Mouse (Mus musculus) embryonic facial prominence, embryonic 13.5 days (tissue): ENCODE results near the gene Map3k12. TPM values are rescaled to one million over a fixed set of nuclear protein-coding genes. Genes with fewer than 3 reads are reported as not detected.

Experiments used
- ATAC-seq: fragments of 200-750 bp; cut with Nextera tagmentation; 2 replicates; pipeline ENCODE4 v1.8.0; 2017; ENCODE audit warnings: low read depth; ENCODE audit not compliant: insufficient number of reproducible peaks, insufficient read depth, low FRiP score, low TSS enrichment
- H3K27ac ChIP-seq: fragments of 300-500 bp; sonication (generic); 2 replicates; pipeline ENCODE4 v1.5.1; 2015; ENCODE audit warnings: moderate library complexity, mild to moderate bottlenecking, inconsistent platforms
- H3K27me3 ChIP-seq: fragments of 300-500 bp; sonication (generic); 2 replicates; pipeline ENCODE4 v1.6.1; 2015; ENCODE audit warnings: mild to moderate bottlenecking, inconsistent platforms
- H3K36me3 ChIP-seq: fragments of 300-500 bp; sonication (generic); 2 replicates; pipeline ENCODE4 v1.6.1; 2015; ENCODE audit warnings: mild to moderate bottlenecking, inconsistent platforms
- H3K4me1 ChIP-seq: fragments of 300-500 bp; sonication (generic); 2 replicates; pipeline ENCODE4 v1.6.1; 2015; ENCODE audit warnings: inconsistent platforms
- H3K4me2 ChIP-seq: fragments of 300-500 bp; sonication (generic); 2 replicates; pipeline ENCODE4 v1.6.1; 2015; ENCODE audit warnings: moderate library complexity, mild to moderate bottlenecking, inconsistent platforms
- H3K4me3 ChIP-seq: fragments of 300-500 bp; sonication (generic); 2 replicates; pipeline ENCODE4 v1.5.1; 2015; ENCODE audit warnings: mild to moderate bottlenecking, inconsistent platforms
- H3K9ac ChIP-seq: fragments of 300-500 bp; sonication (generic); 2 replicates; pipeline ENCODE4 v1.6.1; 2015; ENCODE audit warnings: mild to moderate bottlenecking, inconsistent platforms
- H3K9me3 ChIP-seq: fragments of 300-500 bp; sonication (generic); 2 replicates; pipeline ENCODE4 v1.6.1; 2016; ENCODE audit warnings: inconsistent platforms
- WGBS: fragments of 180-500 bp; shearing (Covaris S2); methylation state at CpG from one replicate; pipeline ENCODE4 v1.1.7; 2015; ENCODE audit warnings: mixed read lengths; 5-methylcytosine and 5-hydroxymethylcytosine counted together
- polyA plus RNA-seq: library from polyadenylated mRNA; unstranded; fragments of >200 nt; fragmentation: Nextera tagmentation; extraction: Ambion mirVana; gene quantifications from 2 replicates; pipeline ENCODE4 v1.2.1, GENCODE M21; 2015

Map3k12 gene
- polyA plus RNA-seq, 1 experiment from 2014 or later, result 25.2 TPM

DNA sequence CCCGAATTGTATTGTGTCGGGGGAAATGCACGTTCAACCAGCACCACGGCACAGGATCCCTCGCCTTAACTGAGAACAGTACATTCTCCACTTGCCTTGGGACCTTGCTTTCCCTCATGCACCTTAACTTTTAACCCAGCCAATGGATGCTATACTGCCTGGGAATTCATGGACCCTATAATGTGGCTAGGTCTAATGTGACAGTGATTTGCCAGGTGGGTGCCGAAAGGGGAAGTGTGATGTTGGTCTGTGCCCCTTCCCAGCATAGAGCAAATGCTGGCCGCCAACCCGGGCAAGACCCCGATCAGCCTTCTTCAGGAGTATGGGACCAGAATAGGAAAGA lies 2.0 kb upstream of the Map3k12 start:
- 20% methylated on average over 9 of the region's 9 CpGs for WGBS
- H3K36me3 ChIP-seq, result peaks cover 34% of the 10 kb centered on the region
- no peaks in the 10 kb centered on the region for H3K27me3 ChIP-seq
- H3K9me3 ChIP-seq, result no peaks in the 10 kb centered on the region
- H3K9ac ChIP-seq, result peak overlapping the region; percentile 89
- H3K4me1 ChIP-seq, result peaks cover 26% of the 10 kb centered on the region
- H3K27ac ChIP-seq, result peak overlapping the region; percentile 100
- peak overlapping the region; percentile 88 for H3K4me2 ChIP-seq
- ATAC-seq, result no peak
- peak overlapping the region; percentile 70 for H3K4me3 ChIP-seq

DNA sequence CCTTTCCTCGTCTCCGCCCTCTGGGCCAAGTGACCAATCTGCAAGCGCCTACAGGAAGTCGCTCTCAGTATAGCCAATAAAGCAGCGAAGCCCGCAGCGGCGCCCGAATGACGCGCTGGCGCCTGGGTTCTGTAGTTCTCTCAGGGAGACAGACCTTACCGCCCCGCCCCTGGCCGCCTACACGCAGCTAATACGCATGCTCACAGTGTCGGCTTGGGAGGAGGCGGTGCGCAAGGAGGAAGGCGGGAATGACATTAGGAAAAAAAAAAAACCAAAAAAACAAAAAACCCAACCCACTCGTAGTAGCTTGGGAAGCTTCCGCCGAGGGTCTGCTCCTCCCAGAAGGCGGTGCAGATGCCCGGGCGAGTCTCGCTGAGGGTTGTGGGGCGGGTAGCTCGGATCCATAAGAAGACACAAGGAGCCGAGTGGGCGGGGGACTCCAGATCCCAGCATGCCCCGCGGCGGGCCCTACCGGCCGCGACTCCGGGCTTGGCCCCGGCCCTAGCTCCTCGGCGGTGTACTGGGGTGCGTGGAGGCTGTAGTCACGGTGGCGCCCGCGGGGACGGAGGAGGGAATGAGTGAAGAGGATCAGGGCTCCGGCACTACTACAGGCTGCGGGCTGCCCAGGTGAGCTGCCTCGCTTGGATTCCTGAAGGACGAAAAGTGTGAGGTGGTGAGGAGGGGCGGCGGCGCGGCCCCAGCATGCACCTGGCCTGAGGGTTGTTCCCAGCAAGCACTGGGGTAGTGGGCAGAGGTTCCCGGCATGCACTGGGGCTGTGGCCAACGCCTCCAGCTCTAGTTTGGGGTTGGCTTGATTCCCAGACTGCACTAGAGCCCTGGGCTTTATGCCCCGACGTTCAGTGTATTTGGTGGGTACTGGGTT lies 1.4 kb upstream of the Map3k12 start, which contains the start of gene Tarbp2:
Tarbp2 (plus strand) TSS at position 217 of the 883 bp plus-strand sequence.
- ATAC-seq, result peak; percentile 92
- Histone ChIP-seq H3K4me2 (peak within 1 kb of the TSS; percentile 88), H3K36me3 (peaks cover 30% of the 10 kb centered on the region), H3K9me3 (no peaks in the 10 kb centered on the region), H3K4me1 (peaks cover 26% of the 10 kb centered on the region), H3K27me3 (no peaks in the 10 kb centered on the region), H3K27ac (peak within 1 kb of the TSS; percentile 100), H3K4me3 (peak within 1 kb of the TSS; percentile 70), H3K9ac (peak within 1 kb of the TSS; percentile 89)
- whole genome bisulfite sequencing, result under 1% methylated on average over 60 of the region's 60 CpGs

DNA sequence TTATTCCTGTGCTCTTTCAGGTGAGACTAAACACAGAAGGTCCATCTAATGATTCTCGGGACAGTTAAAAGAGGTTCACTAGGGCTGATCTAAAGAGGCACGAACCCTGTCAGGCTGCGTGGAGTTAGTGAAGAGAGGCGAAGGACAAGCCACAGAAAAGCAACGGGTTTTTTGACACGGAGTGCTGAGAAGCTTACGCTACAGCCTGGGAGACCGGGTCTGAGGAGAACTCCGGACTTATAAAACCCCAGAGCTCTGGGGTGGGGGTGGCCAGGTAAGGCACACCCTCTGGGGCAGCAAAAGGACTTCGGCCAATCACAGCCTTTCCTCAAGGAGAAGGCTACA lies 739 bp upstream of the Map3k12 start:
- peak overlapping the region; percentile 83 for H3K9ac ChIP-seq
- no peaks in the 10 kb centered on the region for H3K27me3 ChIP-seq
- H3K27ac ChIP-seq, result peak overlapping the region; percentile 100
- WGBS, result under 1% methylated on average over 10 of the region's 10 CpGs
- no peak for ATAC-seq
- H3K9me3 ChIP-seq, result no peaks in the 10 kb centered on the region
- H3K4me3 ChIP-seq, result peak overlapping the region; percentile 70
- H3K4me1 ChIP-seq, result peaks cover 30% of the 10 kb centered on the region
- peaks cover 25% of the 10 kb centered on the region for H3K36me3 ChIP-seq
- peak overlapping the region; percentile 88 for H3K4me2 ChIP-seq

DNA sequence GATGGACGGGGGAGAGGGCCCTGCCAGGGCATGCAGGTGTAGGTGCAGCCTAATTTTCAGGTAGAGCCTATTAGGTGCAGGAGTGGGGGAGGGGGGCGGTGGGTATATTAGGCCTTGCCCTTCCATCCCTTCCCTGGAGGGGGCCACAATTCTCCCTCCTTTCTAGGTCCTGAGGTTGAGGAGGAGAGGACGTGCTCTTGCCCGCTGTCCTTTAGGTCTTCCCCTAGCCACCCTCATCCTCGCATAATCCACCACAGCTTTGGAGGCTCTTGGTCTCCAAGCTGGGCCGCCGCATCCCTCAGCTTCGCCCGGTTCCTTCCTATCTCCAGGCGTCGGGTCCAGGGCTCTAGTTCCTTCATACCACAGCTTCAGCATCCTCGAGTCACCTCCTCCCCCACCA lies 571 bp downstream of the Map3k12 start:
- under 1% methylated on average over 12 of the region's 12 CpGs for WGBS
- Histone ChIP-seq H3K9ac (peak overlapping the region; percentile 83), H3K4me1 (peaks cover 43% of the 10 kb centered on the region), H3K4me3 (peak overlapping the region; percentile 70), H3K4me2 (peak overlapping the region; percentile 88), H3K9me3 (no peaks in the 10 kb centered on the region), H3K27ac (peak overlapping the region; percentile 100), H3K27me3 (no peaks in the 10 kb centered on the region), H3K36me3 (peaks cover 12% of the 10 kb centered on the region)
- no peak for ATAC-seq

DNA sequence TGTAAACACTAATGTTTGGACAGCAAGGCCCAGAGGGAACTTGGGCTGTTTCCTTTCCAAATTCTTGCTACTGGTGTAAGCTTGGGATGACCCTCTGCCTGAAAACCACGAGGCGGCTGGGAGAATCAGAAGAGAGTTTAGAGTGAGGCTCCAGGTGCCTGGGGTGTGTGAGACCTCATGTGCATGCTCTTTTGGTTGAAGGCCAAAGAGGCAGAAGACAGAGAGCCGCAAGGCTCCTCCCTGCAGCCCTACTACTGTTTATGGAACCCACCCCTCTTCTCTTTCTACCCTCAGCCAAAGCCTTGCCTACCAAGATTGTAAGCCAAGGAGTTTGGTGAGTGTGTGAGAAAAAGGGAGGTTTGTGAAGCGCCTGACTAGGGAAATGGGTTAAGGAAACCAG lies 1.1 kb downstream of the Map3k12 start:
- H3K4me2 ChIP-seq, result peak overlapping the region; percentile 88

DNA sequence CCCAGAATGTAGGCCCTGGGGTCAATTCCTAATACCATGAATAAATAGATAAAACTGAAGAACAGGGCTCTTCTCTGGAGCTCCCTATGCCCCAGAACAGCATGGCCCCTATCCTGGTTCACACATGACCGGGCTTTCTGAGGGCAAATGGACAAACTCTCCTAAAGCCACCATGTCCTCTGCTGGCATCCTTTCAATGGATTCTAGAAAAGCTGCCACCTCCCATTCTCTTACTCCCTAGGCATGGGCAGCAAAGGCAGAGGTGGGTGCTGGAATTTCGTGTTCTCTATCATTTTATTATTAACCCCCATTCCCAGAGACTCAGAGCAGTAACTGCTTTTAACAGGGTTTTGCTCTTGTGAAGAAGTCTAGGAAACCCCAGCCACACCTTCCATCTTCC lies 1.6 kb downstream of the Map3k12 start:
- Histone ChIP-seq H3K27ac (no peak overlapping the region), H3K36me3 (0 out of 2 replicates have a peak, but pooled peaks cover 2% of the 10 kb centered on the region), H3K9ac (no peak overlapping the region), H3K4me3 (peak overlapping the region; percentile 70; the same call in 1 of the 2 replicates), H3K4me1 (peaks cover 49% of the 10 kb centered on the region), H3K27me3 (no peaks in the 10 kb centered on the region), H3K4me2 (peak overlapping the region; percentile 88), H3K9me3 (no peaks in the 10 kb centered on the region)
- ATAC-seq, result no peak
- WGBS, result 82% methylated on average over 2 of the region's 2 CpGs

More for the DNA sequence above, 1.1 kb downstream of the Map3k12 start:
- H3K27ac ChIP-seq, result peak overlapping the region; percentile 100; the same call in 1 of the 2 replicates
- H3K9me3 ChIP-seq, result no peaks in the 10 kb centered on the region
- 44% methylated on average over 4 of the region's 4 CpGs for WGBS
- no peaks in the 10 kb centered on the region for H3K27me3 ChIP-seq
- peak overlapping the region; percentile 83 for H3K9ac ChIP-seq
- H3K4me3 ChIP-seq, result peak overlapping the region; percentile 70
- no peak for ATAC-seq
- peaks cover 48% of the 10 kb centered on the region for H3K4me1 ChIP-seq
- H3K36me3 ChIP-seq, result peaks cover 7% of the 10 kb centered on the region

DNA sequence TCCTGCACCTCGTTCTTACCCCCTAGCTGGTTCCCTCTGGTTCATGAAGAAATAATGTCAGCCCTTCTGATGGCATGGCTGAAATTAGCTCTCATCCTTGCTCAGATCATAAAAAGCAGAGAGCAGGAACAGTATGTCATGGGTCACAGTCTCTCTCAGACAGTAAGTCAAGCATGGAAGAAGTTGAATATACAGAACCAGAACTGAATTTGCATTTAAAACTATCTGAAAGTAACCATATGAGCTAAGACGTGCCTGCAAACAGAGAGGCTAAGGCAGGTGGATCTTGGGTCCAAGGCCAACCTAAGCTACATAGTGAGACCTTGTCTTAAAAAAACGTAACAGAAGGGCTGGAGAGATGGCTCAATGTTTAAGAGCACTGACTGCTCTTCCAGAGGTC lies 3.9 kb downstream of the Map3k12 start:
- 77% methylated on average over 3 of the region's 3 CpGs for WGBS
- Histone ChIP-seq H3K4me2 (no peak overlapping the region), H3K9ac (0 out of 2 replicates have a peak overlapping the region, but pooled peaks have one; percentile 80), H3K4me1 (peaks cover 48% of the 10 kb centered on the region), H3K4me3 (no peak overlapping the region), H3K9me3 (no peaks in the 10 kb centered on the region), H3K27ac (no peak overlapping the region), H3K27me3 (no peaks in the 10 kb centered on the region), H3K36me3 (no peaks in the 10 kb centered on the region; the same call in 1 of the 2 replicates)
- ATAC-seq, result no peak

DNA sequence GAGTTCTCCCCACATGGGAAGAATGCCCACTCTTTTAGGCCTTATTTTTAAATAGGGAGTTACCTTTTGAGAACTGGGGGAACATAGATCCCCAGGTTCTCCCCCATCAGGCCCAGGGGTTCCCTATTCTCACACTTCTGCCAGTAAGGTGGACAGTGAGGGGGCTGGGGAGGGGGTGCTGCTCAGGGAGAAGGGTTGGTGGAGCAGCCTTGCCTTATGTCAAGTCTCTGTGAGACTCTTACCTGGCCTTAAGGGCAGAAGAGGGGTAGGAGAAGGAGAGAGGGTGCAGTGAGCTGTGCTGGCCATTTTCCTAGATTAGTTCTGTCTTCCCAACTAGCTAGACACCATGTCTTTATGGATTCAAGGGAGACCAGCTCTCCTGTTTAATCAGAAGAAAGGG lies 4.4 kb downstream of the Map3k12 start:
- Histone ChIP-seq H3K27ac (no peak overlapping the region; the same call in 1 of the 2 replicates), H3K4me3 (no peak overlapping the region), H3K36me3 (peaks cover 5% of the 10 kb centered on the region)

DNA sequence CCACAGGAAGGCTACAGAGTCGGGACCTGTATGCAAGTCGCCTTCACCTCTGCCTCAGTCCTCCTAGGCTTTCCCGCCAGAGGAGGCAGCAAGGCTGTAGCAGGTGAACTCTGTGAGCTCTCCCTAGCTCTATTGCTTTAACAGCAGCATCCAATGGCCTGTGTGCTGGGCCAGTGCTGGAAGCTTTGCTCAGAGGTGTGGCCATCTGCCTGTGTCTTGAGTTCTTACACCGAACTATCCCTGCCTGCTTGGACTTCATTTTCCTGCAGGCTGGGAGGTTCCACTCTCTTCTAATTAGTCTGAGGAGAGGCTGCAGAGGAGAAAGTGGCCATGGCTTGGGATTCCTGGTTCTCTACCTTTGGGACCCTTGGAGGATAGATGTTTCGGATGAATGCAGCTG lies 4.9 kb downstream of the Map3k12 start:
- H3K4me3 ChIP-seq, result no peak overlapping the region
- H3K9ac ChIP-seq, result peak overlapping the region; percentile 80
- peak overlapping the region; percentile 73 for H3K4me2 ChIP-seq

More for the DNA sequence above, 4.4 kb downstream of the Map3k12 start:
- no peak for ATAC-seq
- Histone ChIP-seq H3K4me2 (no peak overlapping the region), H3K9me3 (no peaks in the 10 kb centered on the region), H3K27me3 (no peaks in the 10 kb centered on the region), H3K4me1 (peaks cover 48% of the 10 kb centered on the region), H3K9ac (0 out of 2 replicates have a peak overlapping the region, but pooled peaks have one; percentile 80)

DNA sequence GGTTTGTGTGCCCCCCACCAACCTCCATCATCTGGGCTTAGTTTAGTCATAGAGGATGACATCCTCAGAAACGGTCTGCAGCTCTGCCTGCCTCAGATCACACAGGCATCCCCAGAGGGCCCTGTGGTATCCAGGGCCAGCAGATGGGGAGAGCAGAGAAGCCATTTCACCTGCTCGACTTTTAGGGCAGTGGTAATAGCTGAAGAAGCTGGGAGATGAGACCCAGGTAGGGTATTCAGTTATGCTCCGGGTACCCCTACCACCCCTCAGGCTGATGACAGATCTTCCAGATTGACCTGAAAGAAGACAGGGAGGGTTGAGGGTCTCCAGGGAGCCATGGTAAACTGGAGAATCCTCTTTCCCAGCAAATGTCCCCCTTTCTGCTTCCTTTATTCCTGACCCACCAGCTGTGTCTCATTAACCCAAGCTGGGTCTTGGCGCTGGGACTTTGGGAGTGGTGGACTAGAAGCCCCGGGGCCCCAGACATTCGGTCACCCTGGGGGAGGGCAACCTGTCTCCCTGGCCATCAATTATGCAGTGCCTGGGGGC lies 5.5 kb downstream of the Map3k12 start:
- Histone ChIP-seq H3K4me1 (peaks cover 48% of the 10 kb centered on the region), H3K27me3 (no peaks in the 10 kb centered on the region), H3K27ac (peak overlapping the region; percentile 82), H3K4me3 (peak overlapping the region; percentile 61), H3K9ac (peak overlapping the region; percentile 80), H3K9me3 (no peaks in the 10 kb centered on the region), H3K4me2 (peak overlapping the region; percentile 73), H3K36me3 (peaks cover 7% of the 10 kb centered on the region)
- ATAC-seq, result no peak
- WGBS, result 8% methylated on average over 6 of the region's 6 CpGs

More for the DNA sequence above, 4.9 kb downstream of the Map3k12 start:
- Histone ChIP-seq H3K36me3 (peaks cover 7% of the 10 kb centered on the region), H3K27ac (peak overlapping the region; percentile 82), H3K27me3 (no peaks in the 10 kb centered on the region), H3K9me3 (no peaks in the 10 kb centered on the region), H3K4me1 (peaks cover 48% of the 10 kb centered on the region)
- WGBS, result 21% methylated on average over 5 of the region's 5 CpGs
- no peak for ATAC-seq

DNA sequence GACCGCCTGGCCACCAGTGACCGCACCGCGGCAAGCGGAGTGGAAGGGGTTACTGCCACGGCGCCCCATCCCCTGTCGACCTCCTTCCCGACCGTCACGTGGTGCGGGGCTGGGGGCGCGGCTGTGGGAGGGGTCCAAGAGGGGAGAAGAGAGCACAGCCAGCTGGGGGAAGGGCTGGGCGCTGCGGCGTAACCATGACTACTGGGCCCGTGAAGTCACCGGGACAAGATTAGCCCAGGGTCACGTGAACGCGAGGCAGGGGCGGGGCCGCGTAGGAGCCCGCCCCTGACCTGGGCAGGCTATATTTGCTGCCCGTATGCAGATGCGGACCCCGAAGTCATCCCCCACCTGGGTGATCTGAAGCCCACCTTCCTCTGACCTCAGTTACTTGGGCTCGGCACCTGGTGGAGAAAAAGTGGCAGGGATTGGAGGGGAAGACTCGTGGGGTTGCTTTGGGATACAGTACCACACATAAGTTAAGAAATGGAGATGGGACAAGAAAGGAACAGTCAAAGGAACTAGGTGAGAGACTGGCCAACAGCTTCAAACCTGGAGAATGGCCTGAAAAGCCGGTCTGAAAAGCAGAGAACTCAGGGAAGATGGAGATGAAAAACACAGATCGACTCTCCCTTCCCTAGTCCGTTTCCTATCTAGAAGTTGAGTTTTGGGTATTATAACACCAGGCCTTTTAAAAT lies 6.1 kb downstream of the Map3k12 start:
- peaks cover 42% of the 10 kb centered on the region for H3K4me1 ChIP-seq
- 1% methylated on average over 34 of the region's 34 CpGs for WGBS
- peak; percentile 96 for ATAC-seq

More for the DNA sequence above, 6.1 kb downstream of the Map3k12 start:
- Histone ChIP-seq H3K36me3 (peaks cover 12% of the 10 kb centered on the region), H3K27me3 (no peaks in the 10 kb centered on the region), H3K4me2 (peak overlapping the region; percentile 73), H3K4me3 (peak overlapping the region; percentile 61), H3K9ac (peak overlapping the region; percentile 80), H3K27ac (peak overlapping the region; percentile 82), H3K9me3 (no peaks in the 10 kb centered on the region)
